Mouse (Mus musculus) forebrain, embryonic 11.5 days (tissue): ENCODE measurements around the gene Tes. TPM values are rescaled to one million over a fixed set of nuclear protein-coding genes. Genes with fewer than 3 reads are reported as not detected.

Source experiments
- ATAC-seq: fragments of 200-750 bp; cut with Nextera tagmentation; replicated peaks from 2 replicates; pipeline ENCODE4 v1.8.0; 2017; ENCODE audit warnings: moderate TSS enrichment; ENCODE audit not compliant: low FRiP score
- DNase-seq: peaks from one replicate; pipeline ENCODE4 v3.0.0-alpha.2; 2017; ENCODE audit warnings: low spot score
- H3K27ac ChIP-seq: fragments of 300-500 bp; sonication (generic); 2 replicates; pipeline ENCODE4 v1.5.1; 2014; ENCODE audit warnings: low read depth, low read length
- H3K27me3 ChIP-seq: fragments of 300-500 bp; sonication (generic); 2 replicates; pipeline ENCODE4 v1.6.1; 2014; ENCODE audit warnings: mild to moderate bottlenecking, low read length, mixed read lengths; ENCODE audit not compliant: control insufficient read depth, insufficient read depth
- H3K36me3 ChIP-seq: fragments of 300-500 bp; sonication (generic); 2 replicates; pipeline ENCODE4 v1.6.1; 2014; ENCODE audit warnings: mild to moderate bottlenecking, low read length, moderate library complexity, mixed read lengths; ENCODE audit not compliant: control insufficient read depth, insufficient read depth
- H3K4me1 ChIP-seq: fragments of 300-500 bp; sonication (generic); replicated peaks from 2 replicates; pipeline ENCODE4 v1.6.1; 2014; ENCODE audit warnings: low read length, mixed read lengths; ENCODE audit not compliant: control insufficient read depth, insufficient read depth
- H3K4me2 ChIP-seq: fragments of 300-500 bp; sonication (generic); 2 replicates; pipeline ENCODE4 v1.6.1; 2014; ENCODE audit warnings: low read depth, mild to moderate bottlenecking, low read length, moderate library complexity, mixed read lengths; ENCODE audit not compliant: severe bottlenecking
- H3K4me3 ChIP-seq: fragments of 300-500 bp; sonication (generic); 2 replicates; pipeline ENCODE4 v1.5.1; 2014; ENCODE audit warnings: low read depth, low read length
- H3K9ac ChIP-seq: fragments of 300-500 bp; sonication (generic); 2 replicates; pipeline ENCODE4 v1.6.1; 2014; ENCODE audit warnings: low read length
- H3K9me3 ChIP-seq: fragments of 300-500 bp; sonication (generic); 2 replicates; pipeline ENCODE4 v1.6.1; 2016; ENCODE audit warnings: low read length, mixed read lengths; ENCODE audit not compliant: control insufficient read depth
- WGBS: fragments of 180-500 bp; shearing (Covaris S2); extraction: QIAGEN DNeasy Blood & Tissue Kit; methylation state at CpG from one replicate; pipeline ENCODE4 v1.1.7; 2014; 5-methylcytosine and 5-hydroxymethylcytosine counted together
- polyA plus RNA-seq: library from polyadenylated mRNA; unstranded; fragments of >200 nt; fragmentation: Nextera tagmentation; extraction: Ambion mirVana; gene quantifications from 2 replicates; pipeline ENCODE4 v1.2.1, GENCODE M21; 2014

Gene Tes
- polyA plus RNA-seq, 1 experiment from 2014 or later = 34.6 TPM

DNA sequence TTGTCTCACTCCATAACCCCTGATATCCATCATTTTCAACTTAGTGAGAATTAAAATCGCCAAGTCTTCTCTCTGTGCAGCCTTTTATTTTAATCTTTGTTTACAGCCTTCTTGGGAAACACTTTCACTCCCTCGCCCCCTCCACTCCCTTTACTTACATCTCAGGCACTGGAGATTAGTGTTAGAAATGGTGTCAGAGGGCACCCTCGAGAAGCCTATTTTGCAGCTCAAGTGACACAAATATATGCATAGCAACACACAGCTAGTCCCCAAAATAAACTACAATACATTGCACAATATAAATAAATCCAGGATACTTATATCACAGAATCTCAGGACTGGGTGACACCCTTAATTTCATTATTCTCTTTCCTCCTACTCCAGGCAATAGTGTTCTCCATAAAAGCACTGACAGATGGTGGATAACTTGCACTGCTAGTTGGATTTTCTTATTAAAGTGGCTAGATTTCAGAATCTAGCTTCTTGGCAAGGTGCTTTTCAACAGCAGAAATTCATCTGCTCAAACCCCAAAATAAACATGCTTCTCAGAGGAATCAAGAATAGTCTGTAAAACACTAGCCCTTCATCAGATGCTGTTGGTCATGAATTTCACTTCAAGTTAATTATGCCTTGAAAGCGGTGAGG is 86.2 kb downstream of the Tes start:
- H3K4me2 ChIP-seq = no peak overlapping the region
- no peaks in the 10 kb centered on the region for H3K36me3 ChIP-seq
- H3K9me3 ChIP-seq = no peaks in the 10 kb centered on the region
- H3K4me3 ChIP-seq = no peak overlapping the region
- no peaks in the 10 kb centered on the region for H3K27me3 ChIP-seq
- no peak overlapping the region for H3K9ac ChIP-seq
- H3K27ac ChIP-seq = no peak overlapping the region
- ATAC-seq (no peak), DNase-seq (no peak)
- no peaks in the 10 kb centered on the region for H3K4me1 ChIP-seq
- WGBS = 87% methylated on average over 4 of the region's 4 CpGs

DNA sequence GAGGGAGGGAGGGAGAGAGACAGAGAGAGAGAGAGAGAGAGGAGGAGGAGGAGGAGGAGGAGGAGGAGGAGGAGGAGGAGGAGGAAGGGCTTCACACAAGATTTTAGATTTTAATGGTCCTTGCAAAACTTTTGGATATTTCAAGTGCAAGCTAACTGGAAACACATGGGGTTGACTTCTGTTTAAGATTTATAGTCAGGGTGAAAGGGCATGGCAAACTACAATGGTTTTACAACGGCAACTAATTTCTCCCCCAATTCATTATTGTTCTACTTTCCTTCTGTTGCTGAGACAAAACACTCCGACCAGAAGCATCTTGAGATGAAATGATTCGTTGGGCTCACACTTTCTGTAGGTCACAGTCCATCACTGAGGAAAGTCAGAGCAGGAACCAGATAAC is 87.6 kb downstream of the Tes start:
- no peak overlapping the region for H3K9ac ChIP-seq
- 79% methylated on average over 3 of the region's 3 CpGs for WGBS
- no peaks in the 10 kb centered on the region for H3K27me3 ChIP-seq
- no peak overlapping the region for H3K4me2 ChIP-seq
- no peak overlapping the region for H3K4me3 ChIP-seq
- H3K9me3 ChIP-seq = no peaks in the 10 kb centered on the region
- no peak for ATAC-seq
- H3K36me3 ChIP-seq = no peaks in the 10 kb centered on the region
- no peak overlapping the region for H3K27ac ChIP-seq
- no peaks in the 10 kb centered on the region for H3K4me1 ChIP-seq
- DNase-seq = no peak

Other genes with a start within 250 kb of the Tes start
- gene Tfec, start 166.7 kb upstream of the Tes start, polyA plus RNA-seq = 0.59 and 1.0 TPM in 2 replicates
- 5.4 and 7.3 TPM in 2 replicates for gene Cav2, start 216.0 kb downstream of the Tes start, polyA plus RNA-seq
- 6.7 and 8.2 TPM in 2 replicates for gene Cav1, start 241.2 kb downstream of the Tes start, polyA plus RNA-seq